Mouse (Mus musculus) cerebellum, adult 2 months (tissue): ENCODE results near the gene Cfd.

Source experiments
- CTCF ChIP-seq: fragments of 200-500 bp; IDR thresholded peaks from 2 replicates; pipeline ENCODE4 v1.5.1; 2011; ENCODE audit warnings: low read depth, mild to moderate bottlenecking, control low read depth, low read length, moderate library complexity, borderline replicate concordance; ENCODE audit not compliant: insufficient read depth
- POLR2A ChIP-seq: fragments of 200-500 bp; IDR thresholded peaks from 2 replicates; pipeline ENCODE4 v1.6.1; 2011; ENCODE audit warnings: low read length, control low read depth, borderline replicate concordance; ENCODE audit not compliant: insufficient read depth

DNA sequence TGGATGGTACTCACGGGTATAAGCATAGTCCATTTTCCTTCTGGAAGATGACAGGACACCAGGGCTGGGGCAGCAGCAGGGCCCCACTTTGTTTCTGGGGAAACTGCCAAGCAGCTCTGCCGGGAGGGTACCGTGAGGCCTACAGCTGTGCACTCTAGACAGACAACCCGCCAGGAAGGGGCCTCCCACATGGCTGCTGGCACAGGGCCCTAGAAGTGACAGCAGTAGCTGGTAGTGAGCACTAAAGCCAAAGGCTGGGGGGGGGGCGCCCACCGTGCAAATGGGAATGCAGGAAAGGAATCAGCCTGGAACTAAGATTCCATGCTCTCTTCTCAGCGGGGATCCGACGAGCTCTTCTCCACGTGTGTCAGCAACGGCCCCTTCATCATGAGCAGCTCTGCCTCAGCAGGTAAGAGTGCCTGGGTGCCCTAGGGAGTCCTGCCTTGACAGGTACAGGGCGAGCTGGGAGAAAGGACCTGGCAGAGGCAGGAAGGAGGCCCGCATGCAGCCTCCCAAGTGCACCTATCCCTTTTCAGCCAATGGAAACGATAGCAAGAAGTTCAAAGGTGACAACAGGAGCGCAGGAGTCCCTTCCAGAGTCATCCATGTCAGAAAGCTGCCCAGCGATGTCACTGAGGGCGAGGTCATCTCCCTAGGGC is 32.1 kb upstream of the Cfd start:
- TF ChIP-seq CTCF = no peak
- no peak for TF ChIP-seq POLR2A
